Mouse (Mus musculus) forebrain, embryonic 11.5 days (tissue): ENCODE measurements around the gene Zfp949. TPM values are rescaled to one million over a fixed set of nuclear protein-coding genes. Genes with fewer than 3 reads are reported as not detected.
A peak's percentile ranks its signal among the peaks of the same experiment; 100 is the strongest.

ENCODE experiments used
- ATAC-seq: fragments of 200-750 bp; cut with Nextera tagmentation; replicated peaks from 2 replicates; pipeline ENCODE4 v1.8.0; 2017; ENCODE audit warnings: moderate TSS enrichment; ENCODE audit not compliant: low FRiP score
- DNase-seq: peaks from one replicate; pipeline ENCODE4 v3.0.0-alpha.2; 2017; ENCODE audit warnings: low spot score
- H3K27ac ChIP-seq: fragments of 300-500 bp; sonication (generic); 2 replicates; pipeline ENCODE4 v1.5.1; 2014; ENCODE audit warnings: low read depth, low read length
- H3K27me3 ChIP-seq: fragments of 300-500 bp; sonication (generic); 2 replicates; pipeline ENCODE4 v1.6.1; 2014; ENCODE audit warnings: mild to moderate bottlenecking, low read length, mixed read lengths; ENCODE audit not compliant: control insufficient read depth, insufficient read depth
- H3K36me3 ChIP-seq: fragments of 300-500 bp; sonication (generic); 2 replicates; pipeline ENCODE4 v1.6.1; 2014; ENCODE audit warnings: mild to moderate bottlenecking, low read length, moderate library complexity, mixed read lengths; ENCODE audit not compliant: control insufficient read depth, insufficient read depth
- H3K4me1 ChIP-seq: fragments of 300-500 bp; sonication (generic); replicated peaks from 2 replicates; pipeline ENCODE4 v1.6.1; 2014; ENCODE audit warnings: low read length, mixed read lengths; ENCODE audit not compliant: control insufficient read depth, insufficient read depth
- H3K4me2 ChIP-seq: fragments of 300-500 bp; sonication (generic); 2 replicates; pipeline ENCODE4 v1.6.1; 2014; ENCODE audit warnings: low read depth, mild to moderate bottlenecking, low read length, moderate library complexity, mixed read lengths; ENCODE audit not compliant: severe bottlenecking
- H3K4me3 ChIP-seq: fragments of 300-500 bp; sonication (generic); 2 replicates; pipeline ENCODE4 v1.5.1; 2014; ENCODE audit warnings: low read depth, low read length
- H3K9ac ChIP-seq: fragments of 300-500 bp; sonication (generic); 2 replicates; pipeline ENCODE4 v1.6.1; 2014; ENCODE audit warnings: low read length
- H3K9me3 ChIP-seq: fragments of 300-500 bp; sonication (generic); 2 replicates; pipeline ENCODE4 v1.6.1; 2016; ENCODE audit warnings: low read length, mixed read lengths; ENCODE audit not compliant: control insufficient read depth
- WGBS: fragments of 180-500 bp; shearing (Covaris S2); extraction: QIAGEN DNeasy Blood & Tissue Kit; methylation state at CpG from one replicate; pipeline ENCODE4 v1.1.7; 2014; 5-methylcytosine and 5-hydroxymethylcytosine counted together
- polyA plus RNA-seq: library from polyadenylated mRNA; unstranded; fragments of >200 nt; fragmentation: Nextera tagmentation; extraction: Ambion mirVana; gene quantifications from 2 replicates; pipeline ENCODE4 v1.2.1, GENCODE M21; 2014

Gene Zfp949
- polyA plus RNA-seq, 1 experiment from 2014 or later: 7.8 TPM

GRCm38 (mm10) chr9:88520849-88521483 is 26.9 kb upstream of the Zfp949 start:
- no peak for ATAC-seq
- no peak overlapping the region; the same call in 1 of the 2 replicates for H3K27ac ChIP-seq
- no peak for DNase-seq

GRCm38 (mm10) chr9:88521961-88522568 is 25.8 kb upstream of the Zfp949 start:
- Histone ChIP-seq H3K9me3 (no peaks in the 10 kb centered on the region), H3K27me3 (no peaks in the 10 kb centered on the region), H3K4me3 (peak overlapping the region; percentile 88), H3K9ac (peak overlapping the region; percentile 99), H3K27ac (peak overlapping the region; percentile 88), H3K4me2 (peak overlapping the region; percentile 74), H3K36me3 (no peaks in the 10 kb centered on the region; the same call in 1 of the 2 replicates), H3K4me1 (0 out of 2 replicates have a peak, but pooled peaks cover 2% of the 10 kb centered on the region)
- DNase-seq (no peak), ATAC-seq (no peak)
- WGBS: 1% methylated on average over 10 of the region's 10 CpGs

More at GRCm38 (mm10) chr9:88520849-88521483, 26.9 kb upstream of the Zfp949 start:
- Histone ChIP-seq H3K4me1 (0 out of 2 replicates have a peak, but pooled peaks cover 2% of the 10 kb centered on the region), H3K36me3 (no peaks in the 10 kb centered on the region; the same call in 1 of the 2 replicates), H3K4me2 (peak overlapping the region; percentile 74), H3K4me3 (peak overlapping the region; percentile 88), H3K9ac (peak overlapping the region; percentile 99), H3K9me3 (no peaks in the 10 kb centered on the region), H3K27me3 (no peaks in the 10 kb centered on the region)
- WGBS: 28% methylated on average over 4 of the region's 4 CpGs

- H3K4me1 ChIP-seq: 0 out of 2 replicates have a peak, but pooled peaks cover 2% of the 10 kb centered on the region
- under 1% methylated on average over 69 of the region's 69 CpGs for WGBS
- DNase-seq (peak; percentile 98), ATAC-seq (peak; percentile 88)
- H3K4me2 ChIP-seq: peak overlapping the region; percentile 74
- no peaks in the 10 kb centered on the region; the same call in 1 of the 2 replicates for H3K36me3 ChIP-seq
- no peaks in the 10 kb centered on the region for H3K9me3 ChIP-seq
- H3K9ac ChIP-seq: peak overlapping the region; percentile 99
- peak overlapping the region; percentile 88 for H3K27ac ChIP-seq
- H3K27me3 ChIP-seq: no peaks in the 10 kb centered on the region
- H3K4me3 ChIP-seq: peak overlapping the region; percentile 88
These were observed 25.1 kb upstream of the Zfp949 start for GRCm38 (mm10) chr9:88522569-88523334.

DNA sequence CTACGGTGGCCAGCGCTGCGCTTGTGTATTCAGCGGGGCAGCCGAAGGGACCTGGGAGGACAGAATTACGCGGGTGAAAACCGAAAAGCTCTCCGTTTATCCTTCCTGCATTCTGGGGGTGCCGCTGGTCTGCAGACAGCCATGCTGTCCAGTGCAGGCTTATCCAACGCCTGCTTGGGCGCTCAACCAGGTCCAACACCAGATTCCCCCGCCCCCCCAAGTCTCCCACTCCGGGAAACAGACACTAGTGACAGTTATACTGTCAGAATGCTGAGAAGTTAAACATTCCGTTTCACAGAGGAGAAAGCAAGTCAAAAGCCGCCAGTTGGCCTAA is 24.5 kb upstream of the Zfp949 start:
- Histone ChIP-seq H3K27ac (peak overlapping the region; percentile 88), H3K36me3 (no peaks in the 10 kb centered on the region; the same call in 1 of the 2 replicates), H3K9me3 (no peaks in the 10 kb centered on the region), H3K27me3 (no peaks in the 10 kb centered on the region), H3K4me1 (0 out of 2 replicates have a peak, but pooled peaks cover 2% of the 10 kb centered on the region), H3K4me2 (peak overlapping the region; percentile 74), H3K9ac (peak overlapping the region; percentile 99), H3K4me3 (peak overlapping the region; percentile 88)
- no peak for ATAC-seq
- no peak for DNase-seq
- 2% methylated on average over 16 of the region's 16 CpGs for WGBS

DNA sequence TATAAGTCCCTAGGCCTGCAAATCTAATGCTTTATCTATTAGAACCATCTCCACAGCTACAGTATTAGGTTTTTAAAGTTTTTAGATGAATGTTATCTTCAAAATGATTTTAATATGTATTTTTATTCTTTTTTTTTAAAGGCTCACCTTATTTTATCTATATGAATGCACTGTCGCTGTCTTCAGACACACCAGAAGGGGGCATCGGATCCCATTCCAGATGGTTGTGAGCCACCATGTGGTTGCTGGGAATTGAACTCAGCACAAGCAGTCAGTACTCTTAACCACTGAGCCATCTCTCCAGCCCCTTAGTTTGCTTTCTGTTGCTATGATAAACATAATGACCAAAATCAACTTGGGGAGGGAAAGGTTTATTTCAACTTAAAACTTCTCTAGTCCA is 23.5 kb upstream of the Zfp949 start:
- H3K4me1 ChIP-seq: 0 out of 2 replicates have a peak, but pooled peaks cover 2% of the 10 kb centered on the region
- H3K27me3 ChIP-seq: no peaks in the 10 kb centered on the region
- WGBS: 93% methylated on average over 2 of the region's 2 CpGs
- DNase-seq (no peak), ATAC-seq (no peak)
- no peak overlapping the region for H3K4me2 ChIP-seq
- H3K4me3 ChIP-seq: no peak overlapping the region
- H3K9ac ChIP-seq: no peak overlapping the region
- no peaks in the 10 kb centered on the region; the same call in 1 of the 2 replicates for H3K36me3 ChIP-seq
- no peak overlapping the region for H3K27ac ChIP-seq
- H3K9me3 ChIP-seq: no peaks in the 10 kb centered on the region

GRCm38 (mm10) chr9:88524796-88525195 is 23.0 kb upstream of the Zfp949 start:
- ATAC-seq (no peak), DNase-seq (no peak)
- Histone ChIP-seq H3K27me3 (no peaks in the 10 kb centered on the region), H3K9ac (no peak overlapping the region), H3K4me1 (0 out of 2 replicates have a peak, but pooled peaks cover 2% of the 10 kb centered on the region), H3K36me3 (no peaks in the 10 kb centered on the region; the same call in 1 of the 2 replicates), H3K4me3 (no peak overlapping the region), H3K9me3 (no peaks in the 10 kb centered on the region), H3K4me2 (no peak overlapping the region), H3K27ac (no peak overlapping the region)
- WGBS: 85% methylated on average over 3 of the region's 3 CpGs

- Histone ChIP-seq H3K4me1 (0 out of 2 replicates have a peak, but pooled peaks cover 2% of the 10 kb centered on the region), H3K9me3 (no peaks in the 10 kb centered on the region), H3K4me2 (no peak overlapping the region), H3K27ac (no peak overlapping the region), H3K36me3 (no peaks in the 10 kb centered on the region; the same call in 1 of the 2 replicates), H3K9ac (no peak overlapping the region), H3K4me3 (no peak overlapping the region), H3K27me3 (no peaks in the 10 kb centered on the region)
- DNase-seq (no peak), ATAC-seq (no peak)
- WGBS: 92% methylated on average over 6 of the region's 6 CpGs
These were observed 22.5 kb upstream of the Zfp949 start for GRCm38 (mm10) chr9:88525341-88525740.

DNA sequence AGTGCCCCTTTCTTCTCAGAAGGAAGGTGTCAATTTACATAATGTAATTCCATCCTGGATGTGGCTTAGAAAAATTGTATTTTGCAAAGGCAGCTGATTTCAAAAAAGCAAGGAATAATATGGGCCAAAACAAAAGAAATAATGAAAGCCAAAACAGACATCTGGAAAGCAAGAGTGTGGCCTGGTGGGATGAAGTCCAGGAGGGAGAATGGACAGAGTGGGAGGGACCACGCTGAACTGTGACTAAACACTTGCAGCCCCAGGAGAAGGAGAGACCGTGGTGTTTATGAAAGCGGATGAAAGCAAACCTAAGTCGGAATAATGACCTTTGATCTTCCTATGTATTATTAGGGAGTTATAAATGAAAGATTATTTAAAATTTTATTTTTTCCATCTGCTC is 19.9 kb upstream of the Zfp949 start:
- 75% methylated on average over 4 of the region's 4 CpGs for WGBS

More for the DNA sequence above, 19.9 kb upstream of the Zfp949 start:
- no peak overlapping the region for H3K27ac ChIP-seq
- no peaks in the 10 kb centered on the region for H3K9me3 ChIP-seq
- no peak overlapping the region for H3K4me2 ChIP-seq
- H3K36me3 ChIP-seq: no peaks in the 10 kb centered on the region
- no peak overlapping the region for H3K4me3 ChIP-seq
- no peaks in the 10 kb centered on the region for H3K4me1 ChIP-seq
- no peaks in the 10 kb centered on the region for H3K27me3 ChIP-seq
- ATAC-seq (no peak), DNase-seq (no peak)
- H3K9ac ChIP-seq: no peak overlapping the region
